Mouse (Mus musculus) hindbrain, embryonic 13.5 days (tissue): ENCODE results near the gene Akap6. TPM values are rescaled to one million over a fixed set of nuclear protein-coding genes. Genes with fewer than 3 reads are reported as not detected.

ENCODE experiments used
- ATAC-seq: fragments of 200-750 bp; cut with Nextera tagmentation; 2 replicates; pipeline ENCODE4 v1.8.0; 2017; ENCODE audit warnings: moderate TSS enrichment; ENCODE audit not compliant: low FRiP score
- H3K27ac ChIP-seq: fragments of 300-500 bp; sonication (generic); 2 replicates; pipeline ENCODE4 v1.5.1; 2015; ENCODE audit warnings: inconsistent platforms, mild to moderate bottlenecking, moderate library complexity
- H3K27me3 ChIP-seq: fragments of 300-500 bp; sonication (generic); 2 replicates; pipeline ENCODE4 v1.6.1; 2015; ENCODE audit warnings: mild to moderate bottlenecking, inconsistent platforms
- H3K36me3 ChIP-seq: fragments of 300-500 bp; sonication (generic); 2 replicates; pipeline ENCODE4 v1.6.1; 2015; ENCODE audit warnings: mild to moderate bottlenecking, inconsistent platforms
- H3K4me1 ChIP-seq: fragments of 300-500 bp; sonication (generic); replicated peaks from 2 replicates; pipeline ENCODE4 v1.6.1; 2015; ENCODE audit warnings: inconsistent platforms
- H3K4me2 ChIP-seq: fragments of 300-500 bp; sonication (generic); 2 replicates; pipeline ENCODE4 v1.6.1; 2015; ENCODE audit warnings: inconsistent platforms, mild to moderate bottlenecking, moderate library complexity
- H3K4me3 ChIP-seq: fragments of 300-500 bp; sonication (generic); 2 replicates; pipeline ENCODE4 v1.5.1; 2015; ENCODE audit warnings: mild to moderate bottlenecking, inconsistent platforms
- H3K9ac ChIP-seq: fragments of 300-500 bp; sonication (generic); 2 replicates; pipeline ENCODE4 v1.6.1; 2015; ENCODE audit warnings: mild to moderate bottlenecking, inconsistent platforms
- H3K9me3 ChIP-seq: fragments of 300-500 bp; sonication (generic); 2 replicates; pipeline ENCODE4 v1.6.1; 2016; ENCODE audit warnings: inconsistent platforms
- WGBS: fragments of 180-500 bp; shearing (Covaris S2); methylation state at CpG from one replicate; pipeline ENCODE4 v1.1.7; 2015; 5-methylcytosine and 5-hydroxymethylcytosine counted together
- polyA plus RNA-seq: library from polyadenylated mRNA; unstranded; fragments of >200 nt; fragmentation: Nextera tagmentation; extraction: Ambion mirVana; gene quantifications from 2 replicates; pipeline ENCODE4 v1.2.1, GENCODE M21; 2015

The Akap6 gene
- polyA plus RNA-seq, 1 experiment from 2014 or later: 31.3 TPM

DNA sequence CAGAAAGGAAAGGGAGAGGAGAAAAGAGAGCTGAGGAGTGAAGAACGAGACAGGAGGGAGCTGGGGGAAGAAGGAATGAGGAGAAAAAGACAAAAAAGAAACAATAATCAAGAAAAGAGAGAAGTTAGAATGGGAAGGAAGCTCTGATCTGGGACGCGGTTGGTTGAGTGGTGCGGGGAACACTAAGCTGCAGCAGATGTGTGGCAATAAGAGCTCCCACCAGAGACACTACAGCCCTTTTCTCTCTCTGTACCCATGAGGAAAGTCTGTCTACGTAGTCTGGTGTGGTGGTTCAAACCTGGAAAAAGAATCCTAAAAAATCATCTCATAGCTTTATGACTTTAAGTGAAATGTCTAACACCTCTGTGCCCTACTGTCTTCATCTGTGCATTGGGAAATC is 204.9 kb downstream of the Akap6 start:
- Histone ChIP-seq H3K36me3 (no peaks in the 10 kb centered on the region), H3K4me2 (no peak overlapping the region), H3K4me1 (no peaks in the 10 kb centered on the region), H3K4me3 (no peak overlapping the region), H3K9me3 (no peaks in the 10 kb centered on the region), H3K9ac (no peak overlapping the region), H3K27me3 (no peaks in the 10 kb centered on the region), H3K27ac (no peak overlapping the region)
- 84% methylated on average over 5 of the region's 5 CpGs for WGBS
- no peak for ATAC-seq

DNA sequence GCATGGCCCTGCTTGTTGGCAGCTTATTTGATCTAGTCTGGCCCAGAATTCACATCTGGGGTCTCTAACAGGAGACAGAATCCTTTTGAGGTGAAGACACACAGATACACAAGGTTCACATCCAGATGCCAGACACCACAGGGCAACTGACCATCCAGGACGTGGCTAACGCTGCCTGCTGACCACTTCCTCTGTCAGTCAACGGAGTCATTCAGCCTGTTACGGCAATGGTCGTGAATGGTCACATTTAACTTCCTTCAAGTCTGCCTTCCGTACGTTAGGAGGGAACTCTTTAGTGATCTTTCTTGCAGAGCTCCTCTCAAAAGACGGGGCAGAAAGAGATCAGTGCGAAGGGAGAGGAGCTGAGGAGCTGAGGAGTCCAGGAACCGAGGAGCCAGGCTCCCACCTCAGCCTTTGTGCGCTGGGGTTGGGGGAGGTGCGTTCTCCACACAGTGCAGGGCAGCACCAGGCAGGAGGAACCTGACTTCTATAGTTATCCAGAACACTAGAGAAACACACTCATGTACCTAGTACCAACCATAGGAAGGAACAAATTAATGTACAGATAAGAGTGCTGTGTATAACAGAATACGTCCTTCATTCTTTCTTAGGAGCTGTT is 209.4 kb downstream of the Akap6 start:
- H3K4me1 ChIP-seq: no peaks in the 10 kb centered on the region
- H3K36me3 ChIP-seq: no peaks in the 10 kb centered on the region
- ATAC-seq: no peak
- no peaks in the 10 kb centered on the region for H3K9me3 ChIP-seq
- 69% methylated on average over 13 of the region's 13 CpGs for WGBS
- no peak overlapping the region for H3K4me3 ChIP-seq
- H3K9ac ChIP-seq: no peak overlapping the region
- no peak overlapping the region for H3K4me2 ChIP-seq
- H3K27ac ChIP-seq: no peak overlapping the region
- no peaks in the 10 kb centered on the region for H3K27me3 ChIP-seq

DNA sequence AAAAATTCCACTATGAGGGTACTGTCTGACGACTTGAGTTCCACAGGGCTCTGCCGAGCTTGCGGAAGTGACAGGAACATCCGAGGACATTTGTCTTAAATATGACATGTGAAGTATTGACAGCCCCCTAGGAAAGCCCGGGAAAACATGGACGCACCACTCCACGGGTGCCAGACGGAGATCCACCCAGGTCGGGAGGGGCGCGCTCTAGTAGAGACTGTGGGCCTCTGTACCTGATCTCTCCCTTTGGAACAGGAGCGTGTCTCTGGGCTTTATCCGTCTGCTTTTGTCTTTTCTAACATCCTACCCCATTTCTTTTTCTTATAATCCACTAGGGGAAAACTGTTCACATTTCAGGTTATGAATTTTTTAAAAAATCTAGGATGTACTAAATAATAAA is 211.2 kb downstream of the Akap6 start:
- Histone ChIP-seq H3K9me3 (no peaks in the 10 kb centered on the region), H3K36me3 (no peaks in the 10 kb centered on the region), H3K4me3 (no peak overlapping the region), H3K9ac (no peak overlapping the region), H3K27ac (no peak overlapping the region), H3K4me1 (peaks cover 8% of the 10 kb centered on the region), H3K4me2 (no peak overlapping the region), H3K27me3 (no peaks in the 10 kb centered on the region)
- 0 out of 2 replicates have a peak, but pooled peaks have one; percentile 43 for ATAC-seq
- WGBS: 85% methylated on average over 13 of the region's 13 CpGs

GRCm38 (mm10) chr12:52910819-52911218 is 211.6 kb downstream of the Akap6 start:
- WGBS: 24% methylated on average over 8 of the region's 8 CpGs
- ATAC-seq: no peak
- Histone ChIP-seq H3K9me3 (no peaks in the 10 kb centered on the region), H3K27me3 (no peaks in the 10 kb centered on the region), H3K9ac (no peak overlapping the region), H3K4me3 (no peak overlapping the region), H3K4me1 (peaks cover 8% of the 10 kb centered on the region), H3K27ac (no peak overlapping the region), H3K4me2 (no peak overlapping the region), H3K36me3 (no peaks in the 10 kb centered on the region)

GRCm38 (mm10) chr12:52918939-52919338 is 219.8 kb downstream of the Akap6 start:
- H3K9ac ChIP-seq: no peak overlapping the region
- H3K9me3 ChIP-seq: no peaks in the 10 kb centered on the region
- no peak overlapping the region for H3K4me2 ChIP-seq
- H3K4me3 ChIP-seq: no peak overlapping the region
- 24% methylated on average over 11 of the region's 11 CpGs for WGBS
- peaks cover 34% of the 10 kb centered on the region for H3K4me1 ChIP-seq
- H3K36me3 ChIP-seq: no peaks in the 10 kb centered on the region
- H3K27ac ChIP-seq: no peak overlapping the region
- H3K27me3 ChIP-seq: no peaks in the 10 kb centered on the region
- ATAC-seq: no peak

DNA sequence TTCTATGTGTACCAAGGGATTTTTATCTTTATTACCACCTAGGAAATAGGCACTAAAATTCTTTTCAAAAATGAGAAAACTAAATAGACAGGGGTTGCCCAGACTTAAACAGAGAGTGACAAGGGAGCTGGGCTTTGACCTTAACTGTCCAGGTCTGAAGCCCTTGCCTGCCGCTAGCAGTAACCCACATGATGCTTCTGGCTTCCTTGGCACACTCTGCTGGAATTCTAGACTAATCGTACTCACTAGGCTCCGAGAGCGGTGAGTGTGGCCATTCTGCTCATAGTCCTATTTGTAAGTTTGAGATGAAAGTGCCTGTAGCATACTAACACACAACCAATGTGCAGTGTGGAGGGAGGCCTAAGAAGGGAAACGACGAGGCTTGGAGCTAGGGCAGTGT is 223.3 kb downstream of the Akap6 start:
- Histone ChIP-seq H3K9me3 (no peaks in the 10 kb centered on the region), H3K27ac (no peak overlapping the region), H3K36me3 (no peaks in the 10 kb centered on the region), H3K4me1 (peaks cover 36% of the 10 kb centered on the region), H3K4me3 (no peak overlapping the region), H3K27me3 (no peaks in the 10 kb centered on the region), H3K4me2 (no peak overlapping the region), H3K9ac (no peak overlapping the region)
- no peak for ATAC-seq
- 87% methylated on average over 6 of the region's 6 CpGs for WGBS

DNA sequence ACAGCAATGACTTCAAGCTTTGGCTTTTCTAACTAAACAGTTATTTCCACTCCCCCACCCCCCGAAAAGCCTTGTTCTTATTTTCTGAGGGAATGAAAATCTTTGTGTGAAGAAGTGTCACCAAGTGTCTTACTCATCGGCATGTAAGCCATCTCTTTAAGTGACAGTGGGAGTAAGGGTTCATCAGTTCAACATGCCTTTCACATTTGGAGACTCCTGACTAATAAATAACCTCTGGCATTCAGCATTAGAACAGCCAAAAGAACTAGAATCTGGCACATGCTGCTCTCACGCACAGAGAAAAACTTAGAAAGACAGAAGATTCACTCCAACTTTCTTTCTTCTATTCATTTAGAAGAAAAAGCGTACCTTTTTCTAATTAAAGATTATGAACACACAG is 226.3 kb downstream of the Akap6 start:
- no peaks in the 10 kb centered on the region for H3K36me3 ChIP-seq
- 55% methylated on average over 4 of the region's 4 CpGs for WGBS
- no peak overlapping the region for H3K27ac ChIP-seq
- ATAC-seq: no peak
- H3K9ac ChIP-seq: no peak overlapping the region
- no peaks in the 10 kb centered on the region for H3K9me3 ChIP-seq
- H3K4me2 ChIP-seq: no peak overlapping the region
- no peaks in the 10 kb centered on the region for H3K27me3 ChIP-seq
- H3K4me1 ChIP-seq: peaks cover 29% of the 10 kb centered on the region
- no peak overlapping the region for H3K4me3 ChIP-seq

DNA sequence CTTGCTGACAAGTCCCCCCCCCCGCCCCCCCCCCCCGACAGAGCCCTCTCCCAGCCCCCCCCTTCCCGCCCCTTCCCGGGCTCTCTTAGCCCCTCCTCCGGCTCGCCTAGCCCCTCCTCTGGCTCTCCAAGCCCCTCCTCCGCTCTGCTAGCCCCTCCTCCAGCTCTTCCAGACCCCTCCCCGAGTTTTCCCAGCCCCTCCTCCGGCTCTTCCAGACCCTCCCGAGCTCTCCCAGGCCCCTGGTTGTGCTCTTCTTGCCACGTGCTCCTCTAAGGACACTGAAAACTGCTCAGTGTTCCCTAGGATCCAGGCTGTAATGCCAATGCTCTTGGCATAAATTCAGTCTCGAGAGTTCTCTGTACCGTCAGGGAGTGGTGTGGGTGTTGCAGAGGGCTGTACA is 234.6 kb downstream of the Akap6 start:
- Histone ChIP-seq H3K27me3 (no peaks in the 10 kb centered on the region), H3K4me3 (no peak overlapping the region), H3K4me1 (peaks cover 8% of the 10 kb centered on the region), H3K36me3 (no peaks in the 10 kb centered on the region), H3K9me3 (no peaks in the 10 kb centered on the region), H3K9ac (no peak overlapping the region), H3K4me2 (no peak overlapping the region), H3K27ac (0 out of 2 replicates have a peak overlapping the region, but pooled peaks have one; percentile 2)
- 0 out of 2 replicates have a peak, but pooled peaks have one; percentile 32 for ATAC-seq
- 73% methylated on average over 6 of the region's 13 CpGs for WGBS

GRCm38 (mm10) chr12:52934989-52935388 is 235.8 kb downstream of the Akap6 start:
- H3K9me3 ChIP-seq: no peaks in the 10 kb centered on the region
- H3K4me3 ChIP-seq: no peak overlapping the region
- 96% methylated on average over 3 of the region's 3 CpGs for WGBS
- peaks cover 7% of the 10 kb centered on the region; the same call in 1 of the 2 replicates for H3K36me3 ChIP-seq
- H3K27me3 ChIP-seq: no peaks in the 10 kb centered on the region
- no peak for ATAC-seq
- H3K4me2 ChIP-seq: no peak overlapping the region
- peaks cover 15% of the 10 kb centered on the region for H3K4me1 ChIP-seq
- no peak overlapping the region for H3K9ac ChIP-seq
- no peak overlapping the region for H3K27ac ChIP-seq

- 68% methylated on average over 5 of the region's 5 CpGs for WGBS
Measured at GRCm38 (mm10) chr12:52938786-52939185, 239.6 kb downstream of the Akap6 start.

GRCm38 (mm10) chr12:52939324-52939946 is 240.3 kb downstream of the Akap6 start:
- Histone ChIP-seq H3K27me3 (no peaks in the 10 kb centered on the region), H3K9ac (no peak overlapping the region), H3K9me3 (no peaks in the 10 kb centered on the region), H3K36me3 (peaks cover 9% of the 10 kb centered on the region; the same call in 1 of the 2 replicates), H3K4me1 (peaks cover 17% of the 10 kb centered on the region), H3K4me3 (no peak overlapping the region), H3K4me2 (no peak overlapping the region), H3K27ac (no peak overlapping the region; the same call in 1 of the 2 replicates)
- ATAC-seq: no peak
- WGBS: 76% methylated on average over 15 of the region's 15 CpGs

More at GRCm38 (mm10) chr12:52938786-52939185, 239.6 kb downstream of the Akap6 start:
- Histone ChIP-seq H3K4me2 (no peak overlapping the region), H3K4me1 (peaks cover 17% of the 10 kb centered on the region), H3K4me3 (no peak overlapping the region), H3K9ac (no peak overlapping the region), H3K27ac (no peak overlapping the region), H3K27me3 (no peaks in the 10 kb centered on the region), H3K36me3 (peaks cover 9% of the 10 kb centered on the region; the same call in 1 of the 2 replicates), H3K9me3 (no peaks in the 10 kb centered on the region)
- ATAC-seq: no peak

DNA sequence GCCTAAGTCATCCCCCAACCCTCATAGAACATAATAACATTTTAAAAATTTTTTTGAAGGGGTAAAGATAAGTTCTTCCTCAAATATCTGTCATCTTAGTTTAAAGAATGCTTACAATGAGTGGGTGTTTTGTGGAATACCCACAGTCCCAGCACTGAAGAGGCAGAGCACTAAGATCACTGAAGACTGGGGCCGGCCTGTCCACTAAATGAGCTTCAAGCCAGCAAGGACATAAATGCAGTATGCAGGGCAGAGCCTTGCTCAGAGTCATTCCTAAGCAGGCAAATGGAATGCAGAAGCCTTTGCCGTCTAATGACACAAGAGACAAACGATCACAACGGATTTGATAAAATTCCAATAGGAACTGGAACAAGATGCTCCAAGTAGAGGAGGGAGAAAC is 242.8 kb downstream of the Akap6 start:
- no peak for ATAC-seq
- Histone ChIP-seq H3K4me3 (no peak overlapping the region), H3K36me3 (peaks cover 11% of the 10 kb centered on the region; the same call in 1 of the 2 replicates), H3K4me1 (peaks cover 15% of the 10 kb centered on the region), H3K9me3 (no peaks in the 10 kb centered on the region), H3K27ac (no peak overlapping the region), H3K27me3 (no peaks in the 10 kb centered on the region), H3K4me2 (no peak overlapping the region), H3K9ac (no peak overlapping the region)
- WGBS: 83% methylated on average over 4 of the region's 4 CpGs

- no peaks in the 10 kb centered on the region for H3K27me3 ChIP-seq
- H3K9ac ChIP-seq: no peak overlapping the region
- H3K4me2 ChIP-seq: no peak overlapping the region
- no peak overlapping the region for H3K27ac ChIP-seq
- H3K4me1 ChIP-seq: peaks cover 8% of the 10 kb centered on the region
- ATAC-seq: no peak
- no peak overlapping the region for H3K4me3 ChIP-seq
- H3K36me3 ChIP-seq: peaks cover 11% of the 10 kb centered on the region; the same call in 1 of the 2 replicates
- no peaks in the 10 kb centered on the region for H3K9me3 ChIP-seq
- WGBS: 68% methylated on average over 7 of the region's 7 CpGs
Measured at GRCm38 (mm10) chr12:52944274-52944673, 245.1 kb downstream of the Akap6 start.
